Mouse (Mus musculus): ENCODE results near the gene Gm5168.
"Not testable (repeated sequence)": the region's sequence is repeated elsewhere in the genome, so short reads cannot be mapped to it uniquely, and the experiment has no call there.

Gm5168 gene

GRCm38 (mm10) chrX:26050941-26051340, at the start of gene Gm5168:
Gm5168 (minus strand) TSS chrX:26051041.
- not testable (repeated sequence) for DNase-seq (ENCODE audit: low read depth in 2 of 2, low spot score in 2 of 2)
